Comparison of ENCODE assay signal across 36 mouse cellular contexts in genomic region chr13:46468251-46468650, GRCm38 (mm10). TPM values are rescaled to one million over a fixed set of nuclear protein-coding genes. Genes with fewer than 3 reads are reported as not detected.
"Had no signal": no experiment of that assay in that cellular context is flagged by ENCODE, and none has a peak within 500 bp of the region (broad histone marks: within the 10 kb centered on the region; RNA-seq: fewer than 3 reads in every experiment).

No protein-coding gene starts in this region.

- H3K9me3 ChIP-seq: limb, embryonic 10.5 days; limb, embryonic 12.5 days; limb, embryonic 13.5 days; limb, embryonic 15.5 days; liver, embryonic 12.5 days; liver, embryonic 13.5 days; liver, embryonic 15.5 days; lung, embryonic 15.5 days; midbrain, embryonic 10.5 days; midbrain, embryonic 12.5 days; midbrain, embryonic 13.5 days; midbrain, embryonic 15.5 days; neural tube, embryonic 12.5 days; neural tube, embryonic 13.5 days had no signal

- H3K36me3 ChIP-seq: limb, embryonic 10.5 days; limb, embryonic 12.5 days; limb, embryonic 13.5 days; limb, embryonic 15.5 days; liver, embryonic 12.5 days; liver, embryonic 13.5 days; liver, embryonic 15.5 days; lung, embryonic 15.5 days; midbrain, embryonic 10.5 days; midbrain, embryonic 12.5 days; midbrain, embryonic 13.5 days; midbrain, embryonic 15.5 days; neural tube, embryonic 12.5 days; neural tube, embryonic 13.5 days had no signal

- H3K27ac ChIP-seq: limb, embryonic 10.5 days; limb, embryonic 12.5 days; limb, embryonic 13.5 days; limb, embryonic 15.5 days; liver, embryonic 12.5 days; liver, embryonic 13.5 days; liver, embryonic 14.5 days; liver, embryonic 15.5 days; lung, embryonic 15.5 days; macrophage; midbrain, embryonic 10.5 days; midbrain, embryonic 12.5 days; midbrain, embryonic 13.5 days; midbrain, embryonic 15.5 days; neural tube, embryonic 12.5 days; neural tube, embryonic 13.5 days had no signal

- H3K9ac ChIP-seq: limb, embryonic 12.5 days; limb, embryonic 13.5 days; limb, embryonic 15.5 days; liver, embryonic 12.5 days; liver, embryonic 13.5 days; liver, embryonic 14.5 days; liver, embryonic 15.5 days; liver, postnatal 0 days; lung, embryonic 14.5 days; lung, embryonic 15.5 days; midbrain, embryonic 12.5 days; midbrain, embryonic 13.5 days; midbrain, embryonic 15.5 days; neural tube, embryonic 12.5 days; neural tube, embryonic 13.5 days had no signal

- DNase-seq: left cerebral cortex, postnatal 4 days; liver; liver, embryonic 13.5 days; liver, postnatal 0 days; lung, adult 18-20 months; lung, adult 2 months; lung, embryonic 14.5 days; lung, postnatal 10 days; lung, postnatal 14 days; lung, postnatal 36 days; lung, postnatal 4 days; midbrain, embryonic 14.5 days had no signal

- H3K4me3 ChIP-seq: limb, embryonic 10.5 days; limb, embryonic 12.5 days; limb, embryonic 13.5 days; limb, embryonic 15.5 days; liver, embryonic 12.5 days; liver, embryonic 13.5 days; liver, embryonic 15.5 days; lung, embryonic 15.5 days; midbrain, embryonic 10.5 days; midbrain, embryonic 12.5 days; midbrain, embryonic 13.5 days; midbrain, embryonic 15.5 days; myocyte; neural tube, embryonic 12.5 days; neural tube, embryonic 13.5 days had no signal

- H3K27me3 ChIP-seq: limb, embryonic 12.5 days; limb, embryonic 13.5 days; limb, embryonic 15.5 days; liver, embryonic 13.5 days; liver, embryonic 15.5 days; lung, embryonic 15.5 days; midbrain, embryonic 12.5 days; midbrain, embryonic 13.5 days; midbrain, embryonic 15.5 days; neural tube, embryonic 12.5 days; neural tube, embryonic 13.5 days had no signal

- ATAC-seq: liver, embryonic 12.5 days; liver, postnatal 0 days; lung, postnatal 0 days; midbrain, embryonic 13.5 days; midbrain, embryonic 15.5 days; midbrain, embryonic 16.5 days had no signal

- H3K4me1 ChIP-seq: limb, embryonic 10.5 days; limb, embryonic 12.5 days; limb, embryonic 13.5 days; limb, embryonic 15.5 days; liver, embryonic 12.5 days; liver, embryonic 13.5 days; liver, embryonic 15.5 days; lung, embryonic 15.5 days; midbrain, embryonic 10.5 days; midbrain, embryonic 12.5 days; midbrain, embryonic 13.5 days; midbrain, embryonic 15.5 days; neural tube, embryonic 12.5 days; neural tube, embryonic 13.5 days had no signal

- H3K4me2 ChIP-seq: limb, embryonic 12.5 days; limb, embryonic 13.5 days; limb, embryonic 15.5 days; liver, embryonic 11.5 days; liver, embryonic 12.5 days; liver, embryonic 13.5 days; liver, embryonic 15.5 days; lung, embryonic 14.5 days; lung, embryonic 15.5 days; midbrain, embryonic 11.5 days; midbrain, embryonic 12.5 days; midbrain, embryonic 13.5 days; midbrain, embryonic 15.5 days; neural tube, embryonic 12.5 days; neural tube, embryonic 13.5 days had no signal

RNA-seq across cellular contexts. Expression of gene Cap2, which starts 33.4 kb away (rescaled TPM):
- total RNA-seq: monocyte, adult 5-6 weeks had no signal
- polyA plus RNA-seq: liver, adult 2 months had no signal

RNA-seq across cellular contexts. Expression of gene Rbm24, which starts 50.0 kb away (rescaled TPM):
- total RNA-seq: megakaryocyte progenitor cell, adult 5-6 weeks; megakaryocyte-erythroid progenitor cell, adult 5-6 weeks; monocyte, adult 5-6 weeks had no signal
- polyA plus RNA-seq: liver, adult 2 months; macrophage had no signal
